Mouse (Mus musculus) embryo, embryonic 11 days (tissue): ENCODE data around the gene Nub1.
A peak's percentile ranks its signal among the peaks of the same experiment; 100 is the strongest.

Experiments used
- DNase-seq: peaks from one replicate; pipeline ENCODE4 v3.0.0-alpha.2; 2015

Gene Nub1

DNA sequence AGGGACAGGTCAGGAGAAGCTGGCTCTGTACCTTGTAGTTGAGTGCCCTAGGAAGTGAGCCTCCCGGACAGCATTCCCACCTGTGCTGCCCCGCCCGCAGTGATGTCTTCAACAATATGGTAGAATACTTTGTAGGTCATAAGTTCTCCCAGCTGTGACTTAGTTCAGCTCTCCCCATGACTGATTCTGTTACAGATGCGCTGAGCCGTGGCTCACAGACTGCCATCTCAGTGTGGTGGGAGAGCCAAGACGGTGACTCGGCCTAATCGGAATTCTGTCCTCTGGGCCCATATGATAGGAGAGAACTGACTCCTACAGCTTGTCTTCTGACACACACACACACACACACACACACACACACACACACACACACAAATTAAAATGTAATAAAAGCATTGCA, 19.3 kb downstream of the Nub1 start:
- DNase-seq = no peak

DNA sequence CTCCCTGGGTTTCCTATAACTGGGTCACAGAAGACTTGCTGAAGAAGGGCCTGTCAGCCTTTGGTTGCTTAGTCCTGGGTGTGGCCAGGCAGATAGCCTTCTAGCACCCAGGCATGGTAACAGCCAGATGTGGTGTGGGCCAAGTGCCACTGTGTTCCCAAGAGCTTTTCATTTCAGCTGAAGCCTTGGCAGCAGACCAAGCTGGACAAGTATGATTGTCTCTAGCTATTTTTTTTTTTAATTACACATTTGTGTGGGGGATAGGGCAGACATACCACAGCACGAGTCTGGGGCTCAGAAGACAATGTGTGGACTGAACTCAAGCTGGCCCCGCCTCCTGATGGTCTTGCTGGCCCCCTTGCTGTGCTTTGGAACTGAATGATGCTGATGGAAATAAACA, 24.6 kb downstream of the Nub1 start:
- DNase-seq = no peak

DNA sequence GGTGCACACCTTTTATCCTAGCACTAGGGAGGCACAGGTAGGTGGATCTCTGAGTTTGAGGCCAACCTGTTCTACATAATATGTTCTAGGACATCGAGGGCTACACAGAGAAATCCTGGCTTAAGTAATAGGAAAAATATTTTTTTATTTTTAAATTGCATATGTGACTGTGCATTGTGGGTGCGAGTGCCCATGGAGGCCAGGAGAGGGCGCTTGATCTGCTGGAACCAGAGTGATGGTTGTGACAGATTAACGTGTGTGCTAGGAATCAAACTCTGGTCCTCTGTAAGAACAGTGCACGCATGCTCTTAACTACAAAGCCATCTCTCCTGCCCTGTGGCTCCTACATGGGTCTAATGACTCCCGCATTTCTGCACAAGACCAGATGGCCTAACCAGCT, 26.3 kb downstream of the Nub1 start:
- DNase-seq = no peak

DNA sequence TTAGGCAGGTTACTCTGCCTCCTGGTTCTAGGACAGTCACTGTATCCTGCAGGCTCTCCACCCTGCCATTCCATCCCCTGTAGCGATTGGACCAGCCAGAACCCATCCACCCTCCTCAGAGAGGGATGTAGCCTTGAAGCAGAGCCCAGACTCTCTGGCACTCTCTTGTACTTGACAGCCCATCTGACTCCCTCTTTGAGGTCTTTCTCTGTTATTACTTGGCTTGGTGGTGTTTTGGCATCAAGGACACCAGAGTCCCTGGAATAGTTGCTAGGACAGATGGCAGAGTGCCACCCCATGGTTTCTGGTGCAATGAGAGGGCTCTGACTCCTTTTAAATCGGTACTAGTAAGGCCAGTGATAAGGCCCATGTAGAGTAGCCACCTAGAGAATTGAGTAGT, 27.9 kb downstream of the Nub1 start:
- no peak for DNase-seq

DNA sequence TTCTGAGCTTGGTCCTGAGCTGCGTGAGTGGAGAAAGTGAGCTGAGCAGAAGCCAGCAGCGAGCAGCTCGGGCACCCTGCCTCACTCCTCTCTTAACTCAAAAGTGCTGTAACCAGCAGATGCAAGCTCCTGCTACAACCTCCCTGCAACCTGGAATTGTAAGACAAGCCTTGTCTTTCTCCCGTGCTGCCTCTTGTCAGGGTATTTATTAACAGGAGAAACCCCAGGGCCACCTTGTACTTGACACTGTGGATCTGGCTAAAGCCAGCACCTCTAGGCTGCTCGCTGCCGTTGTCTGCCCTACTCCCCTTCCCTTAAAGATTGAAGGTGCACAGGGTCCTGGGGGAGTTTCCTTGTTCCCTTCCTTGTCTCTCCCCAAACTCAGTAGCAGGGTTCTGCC, 28.7 kb downstream of the Nub1 start:
- no peak for DNase-seq

DNA sequence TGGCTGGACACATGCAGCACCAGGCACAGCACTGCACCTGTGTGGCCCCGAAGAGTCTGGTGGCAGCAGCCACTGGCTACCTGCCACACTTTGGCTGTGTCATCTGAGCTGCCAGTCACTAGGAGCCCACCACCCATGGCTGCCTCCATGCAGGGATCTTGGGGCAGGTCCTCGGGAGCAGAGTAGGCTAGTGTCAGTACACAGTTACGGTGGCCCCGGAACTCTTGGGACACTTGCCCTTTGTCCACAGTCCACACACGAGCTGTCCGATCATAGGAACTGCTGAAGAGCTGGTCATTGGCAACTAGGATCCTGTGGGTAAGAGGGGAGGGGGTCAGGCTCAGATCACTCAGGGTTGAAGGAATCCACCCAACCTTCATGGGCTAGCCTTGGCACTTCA, 32.7 kb downstream of the Nub1 start:
- DNase-seq = no peak

DNA sequence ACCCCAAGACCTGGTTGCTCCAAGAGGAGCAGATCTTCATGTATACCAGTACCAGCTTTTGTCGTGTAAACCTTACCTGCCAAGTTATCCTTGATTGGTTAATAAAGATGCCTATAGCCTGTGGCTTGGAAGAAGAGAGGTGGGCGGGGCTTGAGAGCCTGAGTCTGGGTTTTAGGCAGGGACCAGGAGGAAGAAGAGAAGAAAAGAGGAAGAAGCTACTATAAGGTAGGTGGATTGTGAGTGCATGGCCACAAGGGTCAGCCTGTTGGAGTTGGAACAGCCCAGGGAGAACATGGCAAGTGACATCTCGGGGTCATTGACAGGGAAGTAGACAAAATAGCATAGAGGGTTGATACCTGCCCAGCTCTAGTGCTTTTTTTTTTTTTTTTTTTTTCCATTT, 34.5 kb downstream of the Nub1 start:
- no peak for DNase-seq

DNA sequence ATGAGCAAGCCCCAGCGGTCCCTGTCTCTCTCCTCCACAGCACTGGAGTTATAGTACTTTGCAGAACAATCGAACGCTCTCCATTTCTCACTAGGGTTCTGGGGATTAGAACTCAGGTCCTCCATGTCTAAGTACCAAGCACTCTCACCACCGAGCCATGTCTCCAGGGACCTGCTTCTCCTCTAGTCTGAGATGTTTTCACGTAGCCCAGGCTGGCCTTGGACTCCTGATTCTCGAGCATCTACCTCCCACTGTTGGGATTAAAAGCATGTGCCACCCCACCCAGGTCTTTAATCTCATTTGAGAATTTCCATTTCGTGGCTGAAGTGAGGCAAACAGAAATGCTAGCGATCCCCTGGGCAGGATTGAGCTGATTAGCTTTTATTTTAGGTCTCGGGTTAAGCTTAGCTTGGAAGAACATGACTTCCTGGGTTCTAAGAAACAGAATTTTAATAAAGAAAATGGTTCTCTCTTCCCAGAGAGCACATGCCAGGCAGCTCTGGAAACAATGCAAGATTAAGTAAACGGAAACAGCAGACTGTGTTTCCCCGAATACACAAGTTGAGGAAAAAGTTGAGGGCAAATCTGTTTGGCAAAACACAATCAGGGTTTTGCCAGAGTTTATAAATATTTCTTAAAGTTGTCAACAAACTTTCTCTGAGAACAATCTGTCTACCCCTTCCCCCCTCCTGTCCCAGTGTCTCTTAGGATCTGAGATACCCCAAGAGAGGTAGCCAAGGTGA, 38.4 kb downstream of the Nub1 start:
- no peak for DNase-seq

DNA sequence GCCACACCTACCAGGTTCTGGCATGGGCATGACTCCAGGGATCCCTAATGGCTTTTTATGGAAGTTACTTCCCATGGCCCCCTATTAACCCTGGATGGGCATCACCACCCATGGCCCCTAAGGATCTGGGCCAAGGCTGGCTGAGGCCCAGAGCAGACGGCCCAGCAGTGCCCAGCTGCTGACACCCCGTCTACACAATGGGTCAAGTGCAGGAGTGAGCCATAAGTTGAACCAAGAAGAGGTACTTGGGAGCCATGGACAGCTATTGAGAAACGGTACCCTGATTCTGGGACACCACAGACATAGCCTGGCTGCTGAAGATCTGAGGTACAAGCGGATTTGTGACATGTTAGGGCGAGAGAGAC, 38.9 kb downstream of the Nub1 start:
- no peak for DNase-seq

DNA sequence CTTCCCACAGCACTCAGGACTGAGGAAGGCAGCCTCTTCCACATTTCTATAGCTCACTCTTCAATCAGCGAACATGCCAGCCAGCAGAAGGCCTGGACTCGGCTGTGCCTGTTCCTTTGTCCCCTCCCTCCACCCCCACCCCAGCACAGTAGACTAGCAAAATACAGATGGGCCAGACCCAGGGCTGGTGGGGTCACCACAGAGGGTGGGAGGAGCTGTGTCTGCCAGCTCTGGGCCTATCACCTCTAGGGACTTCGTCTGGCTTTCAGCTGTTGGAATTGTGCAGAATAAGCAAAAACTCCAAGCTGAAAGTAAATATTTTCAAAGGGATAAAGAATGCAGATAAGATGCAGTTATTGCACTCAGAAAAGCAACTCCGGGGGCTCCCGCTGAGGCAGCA, 39.5 kb downstream of the Nub1 start:
- peak; percentile 47 for DNase-seq

DNA sequence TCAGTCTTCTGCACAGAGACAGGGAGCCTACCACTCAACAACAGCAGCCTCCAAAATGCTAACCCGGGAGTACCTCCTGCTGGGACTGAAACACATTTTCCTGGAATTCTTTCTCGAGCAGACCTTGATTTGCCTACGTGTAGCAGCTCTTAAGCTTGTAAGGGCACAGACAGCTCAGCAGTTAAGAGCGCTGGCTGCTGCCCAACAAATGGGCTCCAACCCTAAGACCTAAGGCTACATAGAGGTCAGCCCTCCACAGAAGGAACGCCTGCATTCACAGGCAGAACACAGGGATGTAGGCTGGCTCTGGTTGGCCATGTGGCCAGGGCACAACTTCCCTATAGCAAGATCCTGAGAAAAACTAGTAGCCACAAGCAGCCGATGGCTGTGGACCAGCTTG, 40.6 kb downstream of the Nub1 start:
- no peak for DNase-seq

DNA sequence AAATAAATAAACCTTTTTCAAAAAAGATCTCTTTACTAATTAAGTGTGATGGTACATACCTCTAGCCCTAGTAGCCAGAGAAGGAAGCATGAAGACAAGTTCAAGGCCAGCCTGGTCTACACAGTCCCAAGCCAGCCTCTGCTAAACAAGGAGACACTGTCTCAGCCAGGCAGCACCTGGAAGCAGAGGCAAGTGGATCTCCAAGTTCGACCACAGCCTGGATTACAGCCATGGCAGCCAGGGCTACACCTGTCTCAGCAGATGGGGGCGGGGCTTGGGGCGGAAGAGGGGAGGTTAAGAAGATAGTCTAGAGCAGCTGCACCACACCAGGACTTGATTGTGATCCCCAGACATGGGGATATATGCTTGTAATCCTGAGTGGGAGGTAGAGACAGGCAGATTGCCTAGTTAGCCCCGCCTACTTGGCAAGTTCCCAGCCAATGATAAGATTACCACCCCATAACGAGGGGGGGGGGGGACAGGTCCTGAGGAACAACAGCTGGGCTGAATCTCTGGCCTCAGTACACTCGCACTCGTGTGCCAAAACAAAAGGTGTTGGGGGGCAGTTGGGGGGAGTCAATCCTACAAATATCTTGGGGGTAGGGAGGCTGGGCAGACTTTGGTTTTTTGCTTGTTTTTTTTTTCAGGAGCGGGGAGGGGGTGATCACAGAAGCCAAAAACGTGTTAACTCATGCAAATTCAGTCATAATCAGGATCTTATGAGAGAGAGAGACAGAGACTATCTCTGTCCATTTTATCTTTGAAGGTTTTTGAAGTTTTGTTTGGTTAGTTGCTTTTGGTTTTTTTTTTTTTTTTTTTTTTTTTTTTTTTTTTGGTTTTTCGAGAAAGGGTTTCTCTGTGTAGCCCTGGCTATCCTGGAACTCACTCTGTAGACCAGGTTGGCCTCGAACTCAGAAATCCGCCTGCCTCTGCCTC, 41.8 kb downstream of the Nub1 start:
- DNase-seq = peak; percentile 26

DNA sequence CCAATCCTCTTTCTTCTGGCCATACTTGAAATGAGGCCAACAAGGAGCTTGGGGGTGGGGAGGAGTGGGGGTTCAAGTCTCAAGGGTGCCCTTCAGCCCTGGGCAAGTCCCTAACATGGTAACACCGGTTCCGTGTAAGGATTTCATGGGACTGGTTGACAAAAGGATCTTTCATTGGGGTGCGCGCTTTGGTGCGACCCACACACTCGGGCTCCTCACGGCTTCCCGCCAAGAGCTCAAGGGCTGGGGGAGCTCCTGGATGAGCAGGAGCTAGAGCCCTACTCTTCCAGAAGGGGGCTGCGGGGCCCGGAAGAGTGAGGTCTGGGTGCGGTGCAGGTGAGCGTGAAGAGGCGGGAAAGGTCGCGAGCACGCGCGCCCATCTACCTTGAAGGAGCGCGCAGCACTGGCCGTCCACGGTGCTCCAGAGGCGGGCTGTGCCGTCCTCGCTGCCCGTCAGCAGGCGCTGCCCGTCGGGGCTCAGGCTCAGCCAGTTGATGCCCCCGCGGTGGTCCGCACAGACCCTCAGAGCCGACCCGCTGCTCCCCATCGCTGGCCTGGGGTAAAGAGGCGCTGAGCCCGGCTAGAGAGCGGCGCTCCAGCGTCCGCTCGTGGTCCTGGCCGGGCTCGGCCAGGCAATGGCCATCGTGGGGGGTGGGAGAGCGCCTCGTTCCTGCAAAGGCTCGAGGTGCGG, 44.6 kb downstream of the Nub1 start:
- DNase-seq = peak; percentile 54

DNA sequence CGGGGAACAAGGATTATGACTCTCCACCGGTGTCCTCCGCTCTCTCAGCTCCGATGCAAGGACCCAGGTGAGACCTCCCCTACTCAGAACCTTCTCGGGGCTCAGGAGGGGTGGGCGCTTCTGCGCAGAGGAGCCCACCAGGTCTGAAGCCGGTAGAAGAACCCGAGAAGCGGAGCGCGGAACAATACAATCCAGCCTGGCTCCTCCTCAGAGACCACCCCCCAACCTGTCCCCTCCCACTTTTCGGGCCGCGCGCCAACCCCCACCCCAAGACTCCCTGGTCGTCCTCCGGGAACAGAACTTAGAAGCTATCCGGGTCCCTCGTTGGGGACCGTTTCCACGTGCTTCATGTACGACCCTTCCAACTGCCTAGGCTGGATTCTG, 45.1 kb downstream of the Nub1 start, which contains the start of gene Wdr86:
Gene Wdr86 (minus strand): TSS at position 240 of the 384 bp plus-strand sequence.
- peak; percentile 78 for DNase-seq

DNA sequence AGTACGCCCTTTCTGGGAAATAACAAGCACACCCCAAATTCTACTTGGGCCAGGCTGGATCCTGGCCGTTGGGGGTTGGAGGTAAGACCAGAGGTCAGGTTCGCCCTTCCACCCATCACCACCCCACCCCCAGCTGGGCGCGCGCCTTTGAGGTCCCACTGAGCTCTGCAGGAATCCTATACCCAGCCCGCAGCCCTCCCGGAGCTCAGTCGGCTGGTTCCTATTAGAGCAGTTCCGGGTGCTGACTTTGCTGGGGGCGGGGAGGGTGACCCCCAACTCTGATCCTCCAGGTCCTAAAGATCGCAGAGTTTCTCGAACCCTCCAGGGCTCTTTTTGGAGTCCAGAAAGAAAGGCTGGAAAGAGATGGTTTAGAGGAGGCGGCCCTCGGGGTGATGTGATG, 45.7 kb downstream of the Nub1 start:
- DNase-seq = peak; percentile 68

DNA sequence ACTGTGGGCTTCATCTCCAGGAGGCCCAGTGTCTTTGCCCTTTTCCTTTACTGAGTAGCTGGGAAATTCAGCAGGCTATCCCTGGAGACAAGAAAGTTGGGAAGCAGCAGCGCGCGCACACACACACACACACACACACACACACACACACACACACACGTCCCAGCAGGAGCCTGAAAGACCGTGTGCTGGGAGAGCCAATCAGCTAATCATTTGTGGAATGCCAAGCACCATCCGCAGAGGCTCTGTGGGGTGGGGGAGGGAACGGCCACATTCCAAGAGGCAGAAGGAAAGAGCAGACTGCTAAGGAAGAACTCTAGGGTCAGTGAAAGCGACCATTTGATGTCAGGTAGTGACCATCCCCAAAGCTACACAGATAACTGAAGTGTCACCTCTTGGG, 47.8 kb downstream of the Nub1 start:
- DNase-seq = peak; percentile 85

DNA sequence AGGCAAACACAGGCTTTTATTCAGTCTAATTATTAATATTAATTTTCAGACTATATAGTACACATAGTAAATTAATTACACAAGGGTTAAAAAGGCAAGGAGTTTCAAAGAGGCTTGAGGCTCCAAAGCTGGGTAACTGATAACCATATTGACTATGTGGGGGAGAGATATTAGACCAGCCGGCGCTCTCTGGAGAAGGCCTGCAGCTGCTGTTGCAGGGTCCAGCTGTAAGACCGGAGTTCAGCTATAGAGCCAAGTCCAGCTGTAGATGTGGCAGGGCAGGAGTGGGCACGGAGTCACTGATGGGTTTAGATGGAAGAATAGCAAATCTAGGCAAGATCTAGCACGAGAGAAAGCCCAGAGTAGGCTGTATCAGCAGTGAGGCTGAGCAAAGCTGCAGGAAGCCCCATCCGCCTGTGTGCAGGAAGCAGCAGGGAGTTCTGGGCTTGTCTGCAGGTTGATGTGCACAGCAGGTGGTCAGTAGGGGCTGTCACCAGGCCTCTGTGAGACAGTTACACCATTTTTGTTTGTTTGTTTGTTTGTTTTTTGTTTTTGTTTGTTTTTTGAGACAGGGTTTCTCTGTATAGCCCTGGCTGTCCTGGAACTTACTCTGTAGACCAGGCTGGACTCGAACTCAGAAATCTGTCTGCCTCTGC, 48.6 kb downstream of the Nub1 start:
- no peak for DNase-seq

DNA sequence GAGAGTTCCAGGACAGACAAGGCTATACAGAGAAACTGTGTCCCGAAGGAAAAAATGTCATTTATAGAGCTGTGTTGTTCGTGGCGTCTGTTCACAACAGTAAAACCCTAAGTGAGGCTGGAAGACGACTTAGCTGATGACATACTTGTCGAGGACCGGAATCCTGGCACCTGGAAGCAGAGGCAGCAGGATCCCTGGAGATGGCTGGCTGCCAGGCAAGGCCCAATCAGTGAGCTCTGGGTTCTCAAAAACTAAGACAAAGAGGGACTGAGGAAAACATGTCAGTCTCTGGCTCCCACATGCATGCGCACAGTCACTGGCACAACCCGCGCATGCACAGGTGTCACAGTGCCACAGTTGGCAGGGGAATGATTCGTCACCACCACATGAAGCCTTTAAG, 52.3 kb downstream of the Nub1 start:
- no peak for DNase-seq

DNA sequence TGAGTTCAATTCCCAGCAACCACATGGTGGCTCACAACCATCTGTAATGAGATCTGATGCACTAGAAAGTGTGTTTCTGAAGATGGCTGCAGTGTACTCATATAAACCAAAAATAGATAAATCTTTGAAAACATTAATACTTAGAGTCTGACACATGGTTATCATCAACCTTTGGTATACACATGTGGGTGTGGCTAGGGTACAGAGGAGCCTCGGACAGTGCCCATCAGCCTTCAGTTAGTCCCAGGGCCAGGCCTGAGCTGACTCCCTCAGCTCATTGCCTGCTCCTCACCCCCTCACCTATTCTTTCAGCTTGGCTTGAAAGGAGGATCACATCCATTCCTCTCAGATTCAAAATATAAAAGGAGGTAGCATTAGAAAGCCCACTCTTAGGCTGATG, 53.2 kb downstream of the Nub1 start:
- DNase-seq = no peak

DNA sequence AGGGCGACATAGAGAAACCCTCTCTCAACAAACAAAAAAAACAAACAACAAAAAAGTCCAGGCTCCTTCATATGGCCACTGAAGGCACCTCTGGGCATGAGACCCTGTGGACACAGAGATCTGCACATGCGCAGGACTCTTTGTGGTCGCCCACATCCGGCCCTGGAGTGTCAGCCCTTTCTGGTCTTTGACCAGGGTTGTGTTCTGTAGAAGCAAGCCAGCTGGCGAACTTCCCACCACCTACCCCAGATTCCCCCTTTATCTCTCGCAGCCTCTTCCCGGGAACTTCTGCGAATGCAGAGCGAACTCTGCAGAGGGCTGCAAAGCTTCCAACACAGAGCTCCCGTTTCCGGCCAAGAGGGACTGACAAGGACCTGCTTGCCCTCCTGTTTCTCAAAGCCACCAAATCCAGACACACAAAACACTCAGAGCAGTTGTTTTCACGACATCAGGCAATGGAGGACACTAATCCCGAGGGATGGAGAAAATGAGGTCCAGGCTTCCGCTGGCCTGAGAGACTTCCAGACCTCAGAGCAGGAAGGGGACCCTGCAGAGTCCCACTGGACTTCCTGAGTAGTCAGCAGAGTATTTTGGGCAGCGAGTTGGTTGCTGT, 53.9 kb downstream of the Nub1 start:
- DNase-seq = no peak

DNA sequence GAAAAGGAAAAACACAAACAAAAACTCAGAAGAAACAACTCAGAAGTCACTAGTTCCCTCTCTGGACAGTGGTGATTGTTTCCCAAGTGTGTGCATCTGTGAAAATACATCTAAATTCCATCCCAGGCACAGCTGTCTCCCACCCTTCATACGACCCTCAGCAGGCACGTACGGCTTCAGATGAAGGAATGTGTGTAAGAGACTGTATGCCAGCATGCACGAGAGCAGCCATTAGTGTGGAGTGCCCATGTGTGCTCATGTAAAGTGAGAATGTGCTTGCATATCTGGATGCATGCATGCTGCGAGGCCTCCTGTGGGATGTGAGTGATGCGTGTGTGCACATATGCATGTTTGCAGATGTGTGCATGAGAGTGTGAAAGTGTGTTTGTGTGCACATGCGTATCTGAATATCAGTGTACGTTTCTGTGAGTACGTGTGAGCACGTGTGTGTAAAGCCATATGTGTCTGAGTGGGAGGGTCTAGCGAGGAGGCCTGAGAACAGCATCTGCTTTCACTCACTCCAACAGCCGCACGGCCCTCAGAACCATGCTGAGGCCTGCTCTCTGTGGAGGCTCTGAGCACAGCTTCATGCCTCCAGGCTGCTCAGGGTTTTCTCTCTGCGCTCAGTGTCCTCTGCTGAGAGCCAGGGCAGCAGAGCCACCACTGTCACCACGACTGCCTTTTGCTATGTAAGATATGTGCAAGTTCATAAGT, 56.0 kb downstream of the Nub1 start:
- peak; percentile 61 for DNase-seq

DNA sequence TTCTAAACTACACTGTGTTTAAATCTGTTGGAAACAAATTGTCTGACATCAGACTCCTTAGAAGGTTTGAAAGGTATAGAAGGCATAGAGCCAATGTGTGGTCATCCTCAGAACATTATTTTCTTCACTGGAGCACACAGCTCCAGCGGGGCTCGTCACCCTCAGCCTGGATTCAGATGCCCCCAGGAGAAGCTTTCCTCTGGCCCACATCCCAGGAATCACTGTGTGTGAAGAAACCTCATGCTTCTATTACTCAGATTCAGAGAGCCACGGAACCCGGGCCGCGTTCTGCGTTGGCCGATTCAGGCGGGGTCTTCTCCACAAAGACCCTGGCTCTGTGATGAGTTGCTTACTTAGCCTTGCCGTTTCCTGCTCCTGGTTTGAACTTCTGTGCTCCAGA, 58.6 kb downstream of the Nub1 start:
- no peak for DNase-seq
